Mouse (Mus musculus) CH12.LX (cell line): Measurements from ENCODE around the gene Dyrk3. TPM values are rescaled to one million over a fixed set of nuclear protein-coding genes. Genes with fewer than 3 reads are reported as not detected.

Experiments used
- DNase-seq: peaks from one replicate; pipeline ENCODE4 v3.0.0-alpha.2; 2013; ENCODE audit errors: extremely low read depth
- H3K27ac ChIP-seq: 2 replicates; pipeline ENCODE4 v1.5.1; 2012; ENCODE audit warnings: low read depth, mild to moderate bottlenecking, control low read depth, moderate library complexity; ENCODE audit not compliant: insufficient read depth
- H3K27me3 ChIP-seq: replicated peaks from 2 replicates; pipeline ENCODE3; 2012; ENCODE audit warnings: inconsistent platforms
- H3K36me3 ChIP-seq, 2 experiments: replicated peaks in 1 of 2; 2 replicates each; pipeline versions ENCODE3 to v1.6.1; 2012; ENCODE audit warnings: inconsistent platforms in 1 of 2, low read length in 1 of 2, mild to moderate bottlenecking in 1 of 2, mixed read lengths in 1 of 2, moderate library complexity in 1 of 2; ENCODE audit not compliant: control insufficient read depth in 1 of 2, insufficient read depth in 1 of 2
- H3K4me1 ChIP-seq, 2 experiments: 2 replicates each; pipeline ENCODE4 v1.6.1; 2012; ENCODE audit warnings: inconsistent platforms in 1 of 2, moderate library complexity in 1 of 2; ENCODE audit not compliant: insufficient read depth in 2 of 2, control insufficient read depth in 1 of 2
- H3K4me2 ChIP-seq: 2 replicates; pipeline ENCODE4 v1.6.1; 2012; ENCODE audit warnings: low read depth, mild to moderate bottlenecking, control low read depth; ENCODE audit not compliant: poor library complexity, insufficient read depth, severe bottlenecking
- H3K4me3 ChIP-seq, 3 experiments: fragments of 150-350 bp in 1 of 3; sonication (generic) in 1 of 3; replicated peaks in 1 of 3; 2 replicates each; pipeline versions ENCODE3 to v1.5.1; 2011 to 2012; ENCODE audit warnings: low read depth in 2 of 3, low read length in 2 of 3, mild to moderate bottlenecking in 2 of 3, moderate library complexity in 2 of 3, control low read depth in 1 of 3, improper control_type of control experiment in 1 of 3, inconsistent platforms in 1 of 3, mixed read lengths in 1 of 3; ENCODE audit not compliant: poor library complexity in 1 of 3
- H3K79me2 ChIP-seq: replicated peaks from 2 replicates; pipeline ENCODE4 v1.6.1; 2012; ENCODE audit warnings: mild to moderate bottlenecking, moderate library complexity; ENCODE audit not compliant: control insufficient read depth, poor library complexity, insufficient read depth, severe bottlenecking; ENCODE audit errors: extremely low read depth
- H3K9ac ChIP-seq: 2 replicates; pipeline ENCODE4 v1.6.1; 2012; ENCODE audit warnings: low read depth, mild to moderate bottlenecking, control low read depth, moderate library complexity; ENCODE audit not compliant: insufficient read depth
- H3K9me3 ChIP-seq: replicated peaks from 2 replicates; pipeline ENCODE3; 2012; ENCODE audit warnings: low read length, inconsistent platforms, mixed read lengths
- BHLHE40 ChIP-seq: IDR thresholded peaks from 2 replicates; pipeline ENCODE4 v1.6.1; 2011; ENCODE audit warnings: mild to moderate bottlenecking, low read depth, low read length, improper control_type of control experiment
- E2F4 ChIP-seq: IDR thresholded peaks from 2 replicates; pipeline ENCODE4 v1.6.1; 2011; ENCODE audit warnings: low read depth, low read length, improper control_type of control experiment; ENCODE audit not compliant: insufficient replicate concordance
- ELF1 ChIP-seq: IDR thresholded peaks from 2 replicates; pipeline ENCODE4 v1.6.1; 2014; ENCODE audit warnings: low read depth, mild to moderate bottlenecking, inconsistent platforms, low read length, improper control_type of control experiment
- EP300 ChIP-seq: IDR thresholded peaks from 2 replicates; pipeline ENCODE4 v1.6.1; 2011; ENCODE audit warnings: low read length, improper control_type of control experiment
- ETS1 ChIP-seq: conservative IDR thresholded peaks from 2 replicates; pipeline ENCODE4 v1.6.1; 2012; ENCODE audit warnings: low read depth, mild to moderate bottlenecking, inconsistent platforms, low read length, improper control_type of control experiment, moderate library complexity
- GABPA ChIP-seq: IDR thresholded peaks from 2 replicates; pipeline ENCODE4 v1.6.1; 2012; ENCODE audit warnings: low read depth, low read length, improper control_type of control experiment, inconsistent platforms; ENCODE audit not compliant: insufficient replicate concordance
- HCFC1 ChIP-seq: IDR thresholded peaks from 2 replicates; pipeline ENCODE4 v1.6.1; 2012; ENCODE audit warnings: low read depth, mild to moderate bottlenecking, inconsistent platforms, low read length, improper control_type of control experiment
- IRF4 ChIP-seq: IDR thresholded peaks from 2 replicates; pipeline ENCODE4 v1.6.1; 2014; ENCODE audit warnings: low read depth, mild to moderate bottlenecking, inconsistent platforms, low read length, improper control_type of control experiment
- JUN ChIP-seq: IDR thresholded peaks from 2 replicates; pipeline ENCODE4 v1.6.1; 2011; ENCODE audit warnings: low read depth, mild to moderate bottlenecking, low read length, improper control_type of control experiment, moderate library complexity; ENCODE audit not compliant: insufficient read depth
- JUND ChIP-seq: conservative IDR thresholded peaks from 2 replicates; pipeline ENCODE4 v1.6.1; 2011; ENCODE audit warnings: low read depth, low read length, improper control_type of control experiment
- MAFK ChIP-seq: IDR thresholded peaks from 2 replicates; pipeline ENCODE4 v1.6.1; 2011; ENCODE audit warnings: low read length, improper control_type of control experiment; ENCODE audit not compliant: insufficient replicate concordance
- MAX ChIP-seq: IDR thresholded peaks from 2 replicates; pipeline ENCODE4 v1.6.1; 2011; ENCODE audit warnings: low read length, improper control_type of control experiment
- MEF2A ChIP-seq: IDR thresholded peaks from 2 replicates; pipeline ENCODE4 v1.6.1; 2014; ENCODE audit warnings: low read depth, mild to moderate bottlenecking, inconsistent platforms, low read length, improper control_type of control experiment, borderline replicate concordance
- MYC ChIP-seq: IDR thresholded peaks from 2 replicates; pipeline ENCODE4 v1.6.1; 2011; ENCODE audit warnings: low read depth, mild to moderate bottlenecking, improper control_type of control experiment, low read length
- NELFE ChIP-seq: IDR thresholded peaks from 2 replicates; pipeline ENCODE4 v1.6.1; 2011; ENCODE audit warnings: low read depth, low read length, improper control_type of control experiment
- PAX5 ChIP-seq: IDR thresholded peaks from 2 replicates; pipeline ENCODE4 v1.6.1; 2012; ENCODE audit warnings: low read length, inconsistent platforms, mixed read lengths
- POLR2A ChIP-seq: IDR thresholded peaks from 2 replicates; pipeline ENCODE4 v1.6.1; 2011; ENCODE audit warnings: low read depth, mild to moderate bottlenecking, improper control_type of control experiment, low read length
- POLR2AphosphoS2 ChIP-seq: IDR thresholded peaks from 2 replicates; pipeline ENCODE4 v1.6.1; 2011; ENCODE audit warnings: low read depth, low read length, improper control_type of control experiment
- RAD21 ChIP-seq: IDR thresholded peaks from 2 replicates; pipeline ENCODE4 v1.6.1; 2011; ENCODE audit warnings: low read depth, mild to moderate bottlenecking, low read length, improper control_type of control experiment, moderate library complexity
- RCOR1 ChIP-seq: conservative IDR thresholded peaks from 2 replicates; pipeline ENCODE4 v1.6.1; 2012; ENCODE audit warnings: low read depth, mild to moderate bottlenecking, inconsistent platforms, low read length, improper control_type of control experiment
- SIN3A ChIP-seq: IDR thresholded peaks from 2 replicates; pipeline ENCODE4 v1.6.1; 2012; ENCODE audit warnings: low read length, improper control_type of control experiment, inconsistent platforms
- SMC3 ChIP-seq: IDR thresholded peaks from 2 replicates; pipeline ENCODE4 v1.6.1; 2011; ENCODE audit warnings: low read depth, low read length, improper control_type of control experiment
- TBP ChIP-seq: conservative IDR thresholded peaks from 2 replicates; pipeline ENCODE4 v1.6.1; 2011; ENCODE audit warnings: low read depth, low read length, improper control_type of control experiment
- TCF12 ChIP-seq: IDR thresholded peaks from 2 replicates; pipeline ENCODE4 v1.6.1; 2014; ENCODE audit warnings: low read depth, mild to moderate bottlenecking, inconsistent platforms, low read length, improper control_type of control experiment
- UBTF ChIP-seq: IDR thresholded peaks from 2 replicates; pipeline ENCODE4 v1.6.1; 2012; ENCODE audit warnings: low read depth, mild to moderate bottlenecking, inconsistent platforms, low read length, improper control_type of control experiment, moderate library complexity
- USF1 ChIP-seq: IDR thresholded peaks from 2 replicates; pipeline ENCODE4 v1.6.1; 2014; ENCODE audit warnings: low read depth, mild to moderate bottlenecking, inconsistent platforms, low read length, improper control_type of control experiment
- USF2 ChIP-seq: conservative IDR thresholded peaks from 2 replicates; pipeline ENCODE4 v1.6.1; 2011; ENCODE audit warnings: low read depth, low read length, improper control_type of control experiment
- ZC3H11A ChIP-seq: IDR thresholded peaks from 2 replicates; pipeline ENCODE4 v1.6.1; 2012; ENCODE audit warnings: low read depth, mild to moderate bottlenecking, inconsistent platforms, low read length, improper control_type of control experiment
- ZMIZ1 ChIP-seq: IDR thresholded peaks from 2 replicates; pipeline ENCODE4 v1.6.1; 2012; ENCODE audit warnings: low read depth, mild to moderate bottlenecking, inconsistent platforms, low read length, improper control_type of control experiment
- ZNF384 ChIP-seq: IDR thresholded peaks from 2 replicates; pipeline ENCODE4 v1.6.1; 2012; ENCODE audit warnings: low read depth, low read length, improper control_type of control experiment, inconsistent platforms
- dilution Hi-C: fragments of 300-500 bp; cut with MboI; formaldehyde crosslinking; loops from 2 replicates; pipeline ENCODE4 v1.14.3; 2020; ENCODE audit warnings: low sequenced_read_pairs; ENCODE audit not compliant: extremely low pct_unique_long_range_greater_than_20kb, extremely low pct_ligation_motif_present
- in situ Hi-C: fragments of 300-500 bp; cut with MboI; formaldehyde crosslinking; loops from 3 replicates; pipeline ENCODE4 v1.14.3; 2019; ENCODE audit warnings: low sequenced_read_pairs, low pct_ligation_motif_present, low pct_unique_long_range_greater_than_20kb, mixed read lengths
- polyA plus RNA-seq: library from polyadenylated mRNA; unstranded; fragments of >175 nt; gene quantifications from 2 replicates; pipeline ENCODE4 v1.2.1, GENCODE M21; 2012; ENCODE audit warnings: low read depth; ENCODE audit not compliant: insufficient read length
- total RNA-seq, 2 experiments: library from RNA; depleted of rRNA; stranded (reverse); fragments of 300-350 nt in 1 of 2; fragments of >200 nt in 1 of 2; gene quantifications; 2 replicates each; pipeline ENCODE4 v1.2.3; 2012 to 2014

The Dyrk3 gene
- total and polyA plus RNA-seq, 3 experiments = 6.4 to 10.1 (median 8.2) TPM

DNA sequence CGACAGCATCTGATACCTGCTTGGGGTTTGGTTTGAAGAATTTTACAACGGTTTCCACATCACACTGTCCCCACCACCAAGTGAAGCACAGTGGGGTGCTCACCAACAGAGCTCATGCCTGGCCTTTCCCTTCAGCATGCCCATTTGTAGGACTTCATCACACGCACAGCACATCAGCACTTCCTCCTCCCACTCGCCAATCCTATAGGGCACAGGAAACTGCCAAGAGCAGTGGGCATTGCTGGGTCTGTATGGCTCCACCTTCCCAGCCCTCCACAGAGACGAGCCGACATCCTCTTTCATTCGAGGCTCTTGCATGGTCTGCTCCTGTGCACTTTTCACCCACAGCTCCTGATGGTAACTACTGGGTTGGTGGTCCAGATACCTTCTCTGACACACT is 45.1 kb upstream of the Dyrk3 start:
- Histone ChIP-seq H3K27me3 (no peaks in the 10 kb centered on the region), H3K4me1 (peaks cover 3 to 57% of the 10 kb centered on the region in 2 experiments), H3K79me2 (no peaks in the 10 kb centered on the region), H3K4me2 (no peak overlapping the region), H3K4me3 (no peak overlapping the region), H3K27ac (no peak overlapping the region), H3K9me3 (no peaks in the 10 kb centered on the region)
- dilution Hi-C loops = no loop called here
- in situ Hi-C loops = loop anchor here (5.0 kb wide), 2 partner anchors 34 to 74 kb away; no protein-coding TSS in a partner anchor
- TF ChIP-seq POLR2A = no peak
- TF ChIP-seq, all 38 proteins: peak for 0
- no peak for DNase-seq
- peaks cover 44 to 84% of the 10 kb centered on the region in 2 experiments for H3K36me3 ChIP-seq
- H3K9ac ChIP-seq = no peak overlapping the region

DNA sequence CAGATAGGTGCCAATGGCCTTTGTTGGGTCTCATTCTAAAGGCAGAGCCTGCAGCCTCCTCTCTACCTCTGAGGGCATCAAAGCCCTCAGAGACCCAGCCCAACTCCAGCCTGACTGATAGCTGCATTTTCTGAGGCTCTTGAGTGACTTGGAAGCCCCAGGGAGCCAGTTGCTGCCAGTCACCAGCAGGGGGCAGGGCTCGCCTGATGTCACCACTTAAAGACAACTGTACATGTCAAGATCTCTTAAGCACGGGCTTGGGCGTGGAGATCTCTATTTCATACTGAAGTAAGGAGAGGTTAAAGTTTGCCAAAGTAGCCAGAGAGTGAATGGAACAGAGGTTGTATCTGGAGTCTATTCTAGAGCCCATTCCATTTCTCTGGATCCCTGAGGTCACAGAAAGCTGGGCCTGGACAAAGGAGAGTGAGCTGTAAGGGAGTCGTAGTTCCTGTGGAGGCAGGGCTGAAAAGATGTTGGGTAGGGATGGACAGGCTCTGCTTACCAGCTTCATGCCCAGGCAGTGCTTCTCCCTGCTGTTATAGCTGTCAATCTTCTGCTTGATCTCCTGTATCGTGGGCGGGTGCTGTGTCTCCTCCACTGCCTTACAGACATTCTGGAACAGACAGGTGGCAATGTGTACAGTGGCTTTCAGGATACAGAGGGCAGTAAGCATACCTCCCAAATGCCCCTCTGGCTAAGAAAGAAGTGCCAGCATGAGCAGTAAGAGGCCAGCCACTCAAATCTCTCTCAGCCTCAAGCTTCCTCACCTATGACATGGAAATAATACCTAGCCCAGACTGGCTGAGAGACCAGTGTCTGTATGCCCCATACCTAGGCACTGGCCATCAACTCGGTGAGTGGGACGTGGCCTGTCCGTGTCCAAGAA is 43.7 kb upstream of the Dyrk3 start:
- Histone ChIP-seq H3K4me1 (peaks cover 0 to 44% of the 10 kb centered on the region in 2 experiments; a peak in 3 of 4 replicates), H3K9ac (no peak overlapping the region), H3K27ac (no peak overlapping the region), H3K27me3 (no peaks in the 10 kb centered on the region), H3K4me3 (no peak overlapping the region), H3K36me3 (peaks cover 50 to 84% of the 10 kb centered on the region in 2 experiments), H3K79me2 (no peaks in the 10 kb centered on the region; the same call in 1 of the 2 replicates), H3K4me2 (no peak overlapping the region), H3K9me3 (no peaks in the 10 kb centered on the region)
- dilution Hi-C loops = no loop called here
- in situ Hi-C loops = loop anchor here (5.0 kb wide), 2 partner anchors 35 to 75 kb away; no protein-coding TSS in a partner anchor
- DNase-seq = peak; percentile 82
- TF ChIP-seq ZMIZ1 (no peak), MYC (no peak), EP300 (no peak), UBTF (no peak), PAX5 (no peak), ZNF384 (no peak), POLR2A (no peak), MAX (no peak), USF1 (no peak), GABPA (no peak), HCFC1 (no peak), MEF2A (no peak), BHLHE40 (0 out of 2 replicates have a peak, but pooled peaks have one; percentile 10), JUND (0 out of 2 replicates have a peak, but pooled peaks have one; percentile 7), ZC3H11A (peak; percentile 89), POLR2AphosphoS2 (no peak), JUN (no peak), TCF12 (no peak), SIN3A (peak; percentile 61; the same call in 1 of the 2 replicates), USF2 (no peak), E2F4 (no peak), ELF1 (0 out of 2 replicates have a peak, but pooled peaks have one; percentile 19), ETS1 (no peak), RAD21 (peak; percentile 94), SMC3 (peak; percentile 99), TBP (no peak), NELFE (peak; percentile 56; the same call in 1 of the 2 replicates), MAFK (0 out of 2 replicates have a peak, but pooled peaks have one; percentile 35), IRF4 (no peak; the same call in 1 of the 2 replicates), RCOR1 (no peak)
